Mouse (Mus musculus) embryo, embryonic 10 days (tissue): ENCODE data around the gene Pigu.

ENCODE experiments used
- DNase-seq: peaks from one replicate; pipeline ENCODE4 v3.0.0-alpha.2; 2015; ENCODE audit warnings: low spot score

The Pigu gene

DNA sequence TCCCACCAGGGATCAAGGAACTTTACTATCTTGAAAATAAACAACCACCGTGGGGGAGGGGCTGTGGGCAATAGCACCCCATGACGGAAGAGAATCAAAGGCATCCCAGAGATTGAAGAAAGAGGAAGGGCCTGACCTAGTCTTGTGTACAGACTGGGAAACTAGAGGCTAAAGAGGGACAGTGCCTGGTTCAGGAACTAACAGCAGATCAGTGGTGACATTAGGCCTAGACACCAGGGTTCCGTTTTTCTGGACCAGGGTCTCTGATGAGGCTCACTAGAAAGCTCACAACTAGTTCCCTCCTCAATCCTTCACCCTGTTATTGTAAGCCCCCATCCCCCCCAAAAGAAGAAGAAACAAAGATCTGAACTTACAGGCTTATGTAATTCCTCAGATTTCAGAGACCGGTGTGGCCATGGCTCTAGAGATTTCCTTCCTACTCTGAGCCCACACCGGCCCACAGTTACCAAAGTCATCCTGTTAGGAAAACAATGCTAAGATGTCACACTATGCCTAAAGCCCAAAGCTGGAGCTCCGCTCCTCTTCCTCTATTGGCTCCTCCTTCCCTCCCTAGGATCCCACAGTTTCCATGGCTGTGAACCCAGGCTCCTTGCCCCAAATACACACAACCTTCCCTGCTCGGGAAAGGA, 10.5 kb upstream of the Pigu start:
- no peak for DNase-seq

DNA sequence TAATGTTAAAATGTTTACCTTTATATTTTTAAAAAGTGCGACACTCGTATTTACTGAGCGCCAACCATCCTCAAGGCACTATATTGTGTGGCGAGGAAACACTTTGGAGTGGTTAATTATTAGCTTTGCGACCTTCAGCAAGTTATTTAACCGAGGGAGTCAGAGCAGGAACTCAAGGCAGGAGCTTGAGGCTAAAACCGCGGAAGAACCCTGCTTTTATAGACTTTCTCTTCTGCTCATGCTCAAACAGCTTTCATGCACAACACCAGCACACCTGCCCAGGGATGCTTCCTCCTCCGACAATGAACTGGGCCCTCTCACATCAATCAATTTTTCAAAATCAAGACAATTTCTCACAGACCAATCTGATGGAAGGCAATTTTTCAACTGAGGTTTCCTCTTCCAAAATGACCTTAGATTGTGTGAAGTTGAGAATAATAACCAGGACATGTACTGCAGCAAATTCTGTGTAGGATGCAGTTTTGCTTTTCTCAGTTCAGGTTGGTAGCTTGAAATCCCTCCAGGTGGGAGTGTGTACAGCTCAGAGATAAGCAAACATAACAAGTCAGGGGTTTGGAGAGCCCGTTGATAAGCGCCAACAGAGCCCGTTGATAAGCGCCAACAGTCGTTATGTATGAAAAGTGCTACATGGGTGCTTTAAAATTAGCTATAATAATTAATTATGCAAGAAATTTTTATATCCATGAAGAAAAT, 613 bp upstream of the Pigu start:
- peak; percentile 7 for DNase-seq

DNA sequence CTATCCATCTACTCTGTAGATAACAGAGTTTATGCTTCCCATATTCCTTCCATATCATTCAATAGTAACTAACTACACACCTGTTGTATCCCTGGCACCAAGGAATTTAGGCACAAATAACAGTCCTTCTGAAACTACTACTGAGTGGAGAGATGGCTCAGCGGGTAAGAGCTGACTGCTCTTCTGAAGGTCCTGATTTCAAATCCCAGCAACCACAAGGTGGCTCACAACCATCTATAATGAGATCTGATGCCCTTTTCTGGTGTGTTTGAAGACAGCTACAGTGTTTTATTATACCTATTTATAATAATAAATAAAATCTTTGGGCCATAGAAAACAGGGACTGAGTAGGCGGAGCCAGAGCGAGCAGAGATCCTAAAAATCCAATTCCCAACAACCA, 2.8 kb downstream of the Pigu start:
- DNase-seq = no peak

DNA sequence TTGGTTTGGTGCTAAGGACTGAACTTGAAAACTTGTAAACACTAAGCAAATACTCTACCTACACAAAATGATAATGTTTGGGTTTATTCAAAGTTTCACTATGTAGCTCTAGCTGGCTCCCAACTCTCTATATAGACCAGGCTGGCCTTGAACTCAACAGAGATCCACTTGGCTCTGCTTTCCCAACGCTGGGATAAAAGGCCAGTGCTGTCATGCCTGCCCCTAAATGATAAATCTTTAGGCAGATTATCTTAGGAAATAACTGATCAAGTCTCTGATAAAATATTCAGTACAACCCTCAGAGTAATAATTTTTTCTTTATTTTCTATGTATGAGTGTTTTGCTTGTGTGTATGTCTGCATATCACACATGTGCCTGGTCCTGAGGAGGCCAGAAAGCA, 10.6 kb downstream of the Pigu start:
- DNase-seq = no peak

DNA sequence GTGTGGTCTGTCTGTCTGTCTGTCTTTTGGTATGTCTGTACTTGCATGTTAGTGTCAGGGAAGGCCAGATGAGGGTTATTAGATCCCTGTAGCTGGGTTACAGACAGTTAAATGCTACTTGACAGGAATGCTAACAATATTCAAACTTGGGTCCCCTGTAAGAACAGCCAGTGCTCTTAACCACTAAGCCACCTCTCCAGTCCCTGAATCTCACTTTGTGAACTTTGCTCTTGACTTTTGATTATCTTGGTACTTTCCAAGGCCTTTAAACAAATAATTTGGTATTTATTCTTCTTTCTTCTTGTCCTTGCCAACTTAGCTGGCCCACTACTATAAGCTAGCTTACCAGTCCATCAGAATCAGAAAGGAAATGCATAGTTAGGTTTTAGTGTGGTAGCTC, 17.1 kb downstream of the Pigu start:
- no peak for DNase-seq

DNA sequence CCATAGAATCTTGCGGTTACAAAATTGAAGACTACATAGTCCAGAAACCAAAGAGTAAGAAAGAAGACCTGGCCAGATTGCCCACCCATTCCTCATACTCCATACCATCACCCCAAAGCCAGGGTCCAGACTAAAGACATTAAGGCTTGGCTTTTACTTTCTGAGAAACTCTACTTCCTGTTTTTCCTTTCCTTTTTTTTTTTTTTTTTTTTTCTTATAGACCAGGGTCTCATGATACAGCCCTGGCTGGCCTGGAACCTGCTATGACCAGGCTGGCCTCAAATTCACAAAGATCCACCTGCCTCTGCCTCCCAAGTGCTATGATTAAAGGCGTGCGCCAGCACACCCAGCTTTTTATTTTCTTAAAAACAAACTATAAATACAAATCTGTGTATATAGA, 21.0 kb downstream of the Pigu start:
- DNase-seq = no peak

DNA sequence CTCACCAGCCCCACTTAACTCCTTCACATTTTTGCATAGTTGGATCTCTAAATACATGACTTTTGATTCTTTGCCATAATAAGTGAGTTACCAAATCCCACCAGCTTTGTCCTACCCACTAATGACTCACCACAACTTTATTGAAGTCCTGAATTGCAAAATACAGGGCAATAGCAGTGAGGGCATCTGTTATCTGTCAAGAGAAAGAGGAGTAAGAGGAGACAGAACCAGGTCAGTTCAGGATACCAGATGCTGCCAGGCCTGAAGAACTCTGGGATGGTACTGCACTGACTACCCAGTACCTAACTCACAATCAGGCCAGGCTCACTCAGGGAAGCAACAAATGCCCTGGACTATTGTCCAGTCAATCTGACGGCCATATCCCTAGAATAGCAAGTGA, 22.0 kb downstream of the Pigu start:
- DNase-seq = no peak

DNA sequence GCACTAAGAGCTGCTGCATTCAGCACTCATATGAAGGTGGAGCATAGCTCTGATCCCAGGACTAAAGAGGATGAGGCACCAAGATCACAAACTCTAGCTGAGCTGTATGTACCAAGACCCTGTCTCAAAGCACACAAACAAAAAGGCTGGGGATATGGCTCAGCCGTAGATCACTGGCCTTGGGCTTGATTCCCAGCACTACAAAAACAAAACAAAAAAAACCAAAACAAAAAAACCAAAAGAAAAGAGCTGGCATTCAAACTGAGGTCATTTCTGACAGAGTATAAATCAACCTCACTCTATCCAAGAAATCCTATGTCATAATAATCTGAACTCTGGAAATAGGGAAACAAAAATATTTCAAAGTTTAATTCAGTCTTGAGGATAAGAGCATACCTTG, 23.8 kb downstream of the Pigu start:
- no peak for DNase-seq

DNA sequence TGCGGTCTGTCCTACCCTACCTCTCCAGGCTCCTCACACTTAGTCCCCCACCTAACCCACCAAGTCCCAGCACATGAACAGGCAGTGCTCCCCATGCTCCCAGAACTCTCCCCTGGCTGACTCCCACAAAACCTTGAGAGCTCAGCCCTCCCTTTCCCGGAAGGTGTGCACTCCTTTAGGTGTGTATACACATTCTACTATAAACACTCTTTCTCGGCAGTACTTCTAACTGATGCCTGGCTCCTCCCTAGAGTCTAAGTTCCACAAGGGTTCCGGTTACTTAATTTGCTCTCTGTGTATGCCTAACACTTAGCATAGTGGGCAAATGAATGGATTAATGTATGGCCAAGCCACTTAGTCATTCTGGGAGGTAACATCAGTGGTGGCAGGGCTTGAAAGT, 25.9 kb downstream of the Pigu start:
- no peak for DNase-seq

DNA sequence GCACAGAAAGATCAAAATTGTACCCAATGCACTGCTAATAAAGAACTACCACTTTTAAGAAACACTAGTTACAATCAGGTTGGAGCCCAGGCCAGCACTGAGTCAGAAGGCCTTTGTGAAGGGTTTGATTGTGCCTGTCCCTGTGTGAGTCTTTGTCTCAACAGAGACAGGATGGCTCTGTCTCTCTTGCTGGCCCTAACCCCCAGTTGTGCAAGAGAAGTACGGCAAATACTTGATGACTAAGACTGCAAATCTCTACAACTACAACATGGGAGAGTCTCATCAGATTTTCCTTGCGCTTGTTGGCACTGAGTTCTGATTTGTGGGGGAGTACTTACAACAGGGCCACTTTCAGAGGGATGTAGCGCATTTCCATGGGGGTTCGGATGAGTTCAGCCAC, 26.4 kb downstream of the Pigu start:
- DNase-seq = no peak

DNA sequence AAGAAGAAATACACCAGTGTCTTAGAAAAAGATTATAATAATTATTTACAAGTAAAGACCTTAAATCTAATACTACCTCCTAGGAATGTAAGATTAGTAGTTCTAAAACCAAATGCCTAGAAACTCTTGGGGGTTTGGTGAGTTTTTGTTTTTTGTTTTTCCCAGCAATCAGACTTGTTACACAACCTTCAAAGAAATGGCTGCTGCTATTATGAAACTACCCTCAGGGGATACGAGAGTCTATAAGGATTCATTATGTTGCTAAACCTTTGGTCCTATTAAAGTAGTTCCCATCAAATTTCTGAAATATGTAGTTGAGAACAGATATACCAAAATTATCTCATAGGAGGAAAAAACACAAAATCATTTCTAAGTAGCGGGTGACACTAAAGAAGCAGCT, 27.5 kb downstream of the Pigu start:
- DNase-seq = no peak

DNA sequence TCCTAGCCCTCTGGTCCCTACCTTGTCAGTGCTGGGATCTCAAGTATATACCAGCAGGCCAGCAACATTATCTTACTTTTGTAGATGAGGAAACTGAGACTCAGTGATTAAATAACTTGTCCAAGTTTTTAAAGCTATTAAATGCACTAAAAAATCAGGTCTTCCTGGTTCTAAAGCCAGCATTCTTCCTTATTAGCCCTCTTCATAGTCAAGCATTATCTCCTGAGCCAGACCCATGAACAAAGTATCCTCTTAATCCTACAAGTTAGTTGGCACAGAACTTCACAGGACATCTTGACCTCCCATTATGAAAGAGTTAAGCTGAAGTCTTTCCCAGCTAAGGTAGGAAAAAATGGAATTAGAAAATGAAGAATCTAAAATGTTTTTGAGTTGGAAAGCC, 28.3 kb downstream of the Pigu start:
- DNase-seq = no peak

DNA sequence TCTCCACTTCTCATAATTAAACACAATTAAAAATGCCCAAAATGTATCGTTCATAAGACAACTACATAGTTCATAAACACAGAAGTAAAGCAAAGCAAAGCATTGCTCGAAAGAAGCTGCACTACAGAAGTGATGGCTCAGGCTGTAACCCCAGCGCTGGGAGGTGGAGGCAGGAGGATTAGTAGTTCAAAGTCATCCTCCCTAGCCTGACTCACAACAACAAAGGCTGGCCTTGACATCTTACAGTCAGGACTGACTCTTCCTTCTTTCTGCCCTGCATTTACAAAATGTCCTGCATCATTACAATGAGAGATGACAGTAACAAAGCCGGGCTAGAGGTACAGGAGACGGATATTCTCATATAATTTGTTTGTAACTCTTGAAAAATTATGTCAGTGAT, 29.3 kb downstream of the Pigu start:
- no peak for DNase-seq

DNA sequence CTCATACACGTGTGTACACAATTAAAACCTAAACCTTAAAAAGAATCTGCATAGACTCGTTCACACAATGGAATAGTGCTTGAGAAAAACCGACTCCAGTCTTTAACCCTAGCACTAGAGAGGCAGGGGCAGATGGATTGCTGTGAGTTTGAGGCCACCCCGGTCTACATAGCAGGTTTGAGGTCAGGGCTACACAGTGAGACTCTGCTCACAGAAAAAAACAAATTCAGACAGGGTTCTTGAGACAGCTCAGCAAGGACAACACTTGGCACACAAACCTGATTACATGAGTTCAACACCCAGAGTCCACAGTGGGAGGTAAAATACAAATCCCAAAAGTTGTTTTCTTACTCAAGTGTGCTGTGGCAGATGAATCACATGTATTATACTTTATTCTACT, 31.2 kb downstream of the Pigu start:
- no peak for DNase-seq

DNA sequence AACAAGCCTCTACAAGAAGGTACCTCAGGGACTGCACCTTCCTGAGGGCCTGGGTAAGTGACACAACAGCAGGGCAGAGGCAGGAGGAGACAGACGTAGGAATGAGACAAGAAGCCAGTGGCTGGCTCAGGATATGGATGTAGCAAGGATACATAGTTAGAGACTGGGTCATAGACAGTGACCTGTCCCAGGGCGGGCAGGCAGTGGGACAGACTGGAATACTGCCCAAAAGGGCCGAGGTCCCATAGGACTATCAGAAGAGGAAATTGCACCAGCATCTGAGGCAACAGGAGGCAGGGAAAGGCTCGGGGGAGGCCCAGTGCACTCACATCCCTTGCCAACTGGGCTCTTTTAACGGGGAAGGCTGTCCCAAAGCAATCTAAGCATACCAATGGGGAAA, 36.6 kb downstream of the Pigu start:
- DNase-seq = no peak

DNA sequence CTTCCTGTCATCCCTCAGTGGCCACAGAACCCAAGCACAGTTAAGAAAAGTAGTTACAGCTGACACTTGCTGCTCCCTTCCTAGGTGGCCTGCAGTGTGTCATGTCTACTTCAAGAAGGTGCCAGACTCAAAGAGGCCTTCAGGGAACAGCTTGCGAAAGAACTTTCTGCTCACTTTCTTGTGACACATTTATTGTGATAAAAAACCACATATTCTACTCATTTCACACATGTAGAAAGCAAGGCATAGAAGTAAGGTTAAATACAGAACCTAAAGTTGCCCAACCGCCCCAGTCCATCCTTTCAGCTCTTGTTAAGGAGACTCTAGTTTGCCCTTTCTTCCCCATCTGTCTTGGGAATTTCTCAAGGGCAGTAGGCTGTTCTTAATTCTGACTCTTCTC, 38.6 kb downstream of the Pigu start:
- DNase-seq = no peak

DNA sequence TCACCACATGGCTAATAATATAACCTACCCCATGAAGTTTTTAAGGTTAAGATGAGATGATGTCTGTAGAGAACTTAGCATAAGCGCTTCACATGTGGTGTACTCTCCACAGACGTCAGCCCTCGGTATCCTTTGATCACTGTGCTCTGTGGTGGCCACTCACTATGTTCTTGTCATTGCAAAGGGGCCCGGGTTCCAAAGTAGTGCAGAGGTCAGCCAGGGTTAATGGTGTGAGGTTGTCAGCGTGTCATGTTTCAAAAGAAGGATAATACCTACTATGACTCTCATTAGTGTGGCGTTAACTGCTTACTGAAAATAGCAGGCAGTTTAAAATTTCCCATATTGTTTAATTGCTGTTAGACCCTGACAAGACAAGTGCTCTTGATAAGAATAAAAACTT, 43.6 kb downstream of the Pigu start:
- peak; percentile 76 for DNase-seq

DNA sequence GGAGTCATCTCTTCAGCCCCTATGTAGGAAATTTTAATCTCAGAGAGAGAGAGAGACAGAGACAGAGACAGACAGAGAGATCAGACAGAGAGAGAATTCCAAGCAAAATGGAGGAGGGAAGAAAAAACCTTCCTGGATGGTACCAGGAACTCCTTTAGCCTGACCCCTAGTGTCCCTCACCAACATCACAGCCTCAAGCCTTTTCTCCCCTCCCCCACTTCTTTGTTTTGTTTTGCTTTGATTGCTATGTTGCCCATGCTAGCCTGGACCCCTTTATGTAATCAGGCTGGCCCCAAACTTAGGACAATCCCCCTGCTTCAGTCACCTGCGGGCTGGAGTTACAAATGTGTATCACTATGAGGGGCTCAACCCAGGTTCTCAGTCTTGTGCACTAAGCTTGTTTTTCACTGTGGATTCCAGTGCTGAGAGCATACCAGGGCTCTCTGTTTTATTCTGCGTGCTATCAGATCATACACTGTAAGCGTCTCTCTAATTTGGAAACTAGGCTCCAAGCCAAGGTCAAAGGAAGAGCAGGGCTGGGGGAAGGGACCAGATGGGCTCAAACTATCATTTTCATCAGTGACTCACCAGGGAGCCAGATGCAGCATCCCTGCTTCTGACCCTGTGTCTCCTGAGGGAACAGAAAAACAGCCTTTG, 48.2 kb downstream of the Pigu start:
- peak; percentile 51 for DNase-seq

DNA sequence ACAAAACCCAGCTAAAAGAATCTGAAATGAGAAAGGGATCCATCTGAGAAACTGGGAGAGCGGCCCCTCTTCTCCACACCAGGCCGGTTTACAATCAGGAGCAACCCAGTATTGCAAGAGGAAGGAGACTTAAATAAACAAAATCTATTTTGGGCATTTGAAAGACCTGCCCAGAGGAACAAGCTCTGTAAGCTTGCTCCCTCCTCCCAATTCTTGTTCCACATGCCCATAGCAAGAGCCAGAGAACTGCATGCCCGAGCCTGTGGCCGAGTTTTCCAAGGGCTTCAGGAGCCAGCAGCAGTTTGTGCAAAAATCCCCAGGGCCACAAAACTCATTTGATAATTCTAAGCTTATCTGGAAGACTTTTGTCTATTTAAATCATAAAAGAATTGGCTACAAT, 57.7 kb downstream of the Pigu start:
- DNase-seq = no peak

DNA sequence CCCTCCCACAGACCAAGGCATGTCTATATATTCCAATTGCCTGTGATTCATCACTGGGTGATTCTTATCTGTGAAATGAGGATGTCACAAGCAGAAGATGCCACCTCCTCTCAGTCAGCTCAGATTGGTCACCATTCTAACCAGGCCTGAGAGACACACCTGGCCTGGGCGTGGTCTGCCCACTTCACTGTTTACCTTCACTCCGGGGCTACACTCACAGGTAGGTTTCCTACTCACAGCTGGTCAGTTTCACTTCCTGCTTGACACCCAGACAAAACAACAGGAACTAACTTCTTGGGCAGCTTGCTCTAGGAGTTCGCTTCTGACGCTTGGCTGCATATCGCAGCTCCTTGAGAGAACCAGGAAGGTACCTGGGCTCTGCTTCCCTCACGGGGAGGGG, 61.8 kb downstream of the Pigu start:
- no peak for DNase-seq

DNA sequence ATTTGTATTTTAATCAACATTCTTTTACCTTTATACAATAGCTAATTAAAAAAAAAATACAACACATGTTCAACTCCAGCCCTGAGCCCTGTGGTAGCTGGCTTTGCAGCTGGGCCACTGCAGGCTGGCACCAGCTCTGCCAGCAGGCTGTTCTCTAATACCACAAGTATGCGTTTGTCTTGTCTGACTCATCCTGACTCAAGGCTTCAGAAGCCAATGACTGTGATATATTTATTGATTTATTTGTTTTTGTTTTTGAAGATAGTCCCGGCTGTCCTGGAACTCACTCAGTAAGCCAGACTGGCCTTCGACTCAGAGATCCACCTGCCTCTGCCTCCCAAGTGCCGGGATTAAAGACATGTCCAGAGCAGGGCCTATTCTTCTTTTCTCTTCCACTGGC, 63.3 kb downstream of the Pigu start:
- DNase-seq = no peak

DNA sequence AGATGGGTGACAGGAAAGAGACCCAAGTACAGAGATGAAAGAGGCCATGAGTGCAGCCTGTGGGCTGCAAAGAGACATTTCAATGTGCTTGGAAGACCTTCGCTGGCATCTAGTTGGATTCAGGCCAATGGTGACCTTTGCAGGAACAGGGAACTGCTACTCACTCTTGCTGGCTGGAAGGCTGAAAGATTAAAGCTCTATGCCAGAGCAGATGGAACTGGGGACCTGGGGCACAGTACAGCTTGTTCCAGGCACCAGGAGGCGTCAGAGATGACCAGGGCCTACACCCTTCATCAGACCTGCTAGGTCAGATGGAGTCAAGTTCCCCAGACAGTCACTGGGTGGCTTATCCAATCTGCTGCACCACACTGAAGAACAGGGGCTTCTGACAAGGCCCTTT, 63.8 kb downstream of the Pigu start:
- DNase-seq = no peak

DNA sequence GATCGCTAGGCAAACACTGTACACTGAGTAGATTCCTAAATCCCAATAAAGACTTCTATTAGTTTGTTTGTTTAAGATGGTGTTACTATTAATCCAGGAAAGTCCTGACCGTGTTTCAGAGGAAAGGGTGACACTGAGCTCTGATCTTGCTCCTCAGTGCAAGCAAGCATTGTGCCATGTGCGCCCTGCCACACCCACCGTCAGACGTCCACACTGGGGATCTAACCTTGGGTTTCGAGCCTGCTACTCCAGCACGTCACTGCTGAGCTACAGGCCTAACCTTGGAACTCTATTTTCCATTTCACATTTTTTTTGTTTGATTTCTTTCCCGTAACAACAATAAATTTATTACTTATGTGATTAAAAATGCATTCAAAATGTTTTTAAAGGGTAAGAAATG, 67.2 kb downstream of the Pigu start:
- no peak for DNase-seq
